ENCODE assay signal across 25 mouse cellular contexts in genomic region chr15:81118226-81118625, GRCm38 (mm10).
A peak's percentile ranks its signal among the peaks of the same experiment; 100 is the strongest.
DNase-seq lines count a peak whose midpoint lies in the region; ATAC-seq lines count a peak whose summit lies in the region.
"Had no signal": no experiment of that assay in that cellular context is flagged by ENCODE, and none has a peak within 500 bp of the region (broad histone marks: within the 10 kb centered on the region; RNA-seq: fewer than 3 reads in every experiment).

No protein-coding gene starts in this region.

- ATAC-seq in cerebellum, adult (ENCODE audit: insufficient number of reproducible peaks, low FRiP score, low TSS enrichment) = no peak
- ATAC-seq in embryonic facial prominence, embryonic 15.5 days (ENCODE audit: insufficient number of reproducible peaks, low FRiP score, low TSS enrichment, low read depth) = peak; percentile 34; the same call in 1 of the 2 replicates
- ATAC-seq: activated CD4-positive, CD25-positive, alpha-beta regulatory T cell, adult 4 months; forebrain, embryonic 15.5 days; hindbrain, postnatal 0 days; inflammation-experienced regulatory T-cells, adult 6 months; intestine, embryonic 16.5 days had no signal

- H3K9ac ChIP-seq in embryonic facial prominence, embryonic 15.5 days = no peak overlapping the region
- H3K9ac ChIP-seq: embryonic facial prominence, embryonic 12.5 days; forebrain, embryonic 12.5 days; forebrain, embryonic 15.5 days; heart, embryonic 13.5 days; hindbrain, embryonic 14.5 days had no signal

- 73% methylated on average over 4 of the region's 4 CpGs for whole genome bisulfite sequencing in embryonic facial prominence, embryonic 15.5 days
- WGBS in embryonic facial prominence, embryonic 10.5 days = 89% methylated on average over 4 of the region's 4 CpGs

- H3K9me3 ChIP-seq in embryonic facial prominence, embryonic 15.5 days (replicated peaks) = no peaks in the 10 kb centered on the region
- no peaks in the 10 kb centered on the region for H3K9me3 ChIP-seq in embryonic facial prominence, embryonic 10.5 days
- H3K9me3 ChIP-seq: embryonic facial prominence, embryonic 12.5 days; forebrain, embryonic 12.5 days; forebrain, embryonic 15.5 days; heart, embryonic 10.5 days; heart, embryonic 13.5 days had no signal

- peaks cover 3% of the 10 kb centered on the region; the same call in 1 of the 2 replicates for H3K4me1 ChIP-seq in embryonic facial prominence, embryonic 15.5 days
- peaks cover 16% of the 10 kb centered on the region for H3K4me1 ChIP-seq in embryonic facial prominence, embryonic 10.5 days

- no peak overlapping the region for H3K4me3 ChIP-seq in embryonic facial prominence, embryonic 15.5 days (replicated peaks)
- H3K4me3 ChIP-seq in embryonic facial prominence, embryonic 10.5 days = no peak overlapping the region
- H3K4me3 ChIP-seq: embryonic facial prominence, embryonic 12.5 days; erythroblast, embryonic 14.5 days; forebrain, embryonic 12.5 days; forebrain, embryonic 15.5 days; heart, adult 2 months; heart, embryonic 10.5 days; heart, embryonic 13.5 days had no signal

- H3K36me3 ChIP-seq in embryonic facial prominence, embryonic 15.5 days = peaks cover 4% of the 10 kb centered on the region; the same call in 1 of the 2 replicates
- H3K36me3 ChIP-seq in embryonic facial prominence, embryonic 10.5 days (replicated peaks) = peaks cover 14% of the 10 kb centered on the region; the same call in 1 of the 2 replicates
- H3K36me3 ChIP-seq: embryonic facial prominence, embryonic 12.5 days; forebrain, embryonic 12.5 days; forebrain, embryonic 15.5 days had no signal

- peak; percentile 10 for DNase-seq in cerebellum, adult 9-11 months
- no peak for DNase-seq in embryonic facial prominence, embryonic 10.5 days (ENCODE audit: low spot score)
- DNase-seq in cerebellum, postnatal 25 days = peak; percentile 34 to 58
- DNase-seq in heart, adult 18-20 months = no peak
- DNase-seq: adrenal gland, postnatal 10 days; adrenal gland, postnatal 36 days; gastrocnemius, postnatal 25 days; heart, adult 2 months; heart, postnatal 14 days; heart, postnatal 4 days; kidney, adult 18-20 months; kidney, adult 9 months had no signal

- no peaks in the 10 kb centered on the region for H3K27me3 ChIP-seq in embryonic facial prominence, embryonic 15.5 days
- H3K27me3 ChIP-seq in embryonic facial prominence, embryonic 10.5 days (replicated peaks; ENCODE audit: low read depth, poor library complexity, severe bottlenecking) = no peaks in the 10 kb centered on the region
- H3K27me3 ChIP-seq: embryonic facial prominence, embryonic 12.5 days; forebrain, embryonic 12.5 days; forebrain, embryonic 15.5 days; heart, embryonic 13.5 days had no signal

- H3K27ac ChIP-seq in embryonic facial prominence, embryonic 15.5 days (replicated peaks) = no peak overlapping the region
- no peak overlapping the region for H3K27ac ChIP-seq in embryonic facial prominence, embryonic 10.5 days (replicated peaks)
- H3K27ac ChIP-seq: embryonic facial prominence, embryonic 12.5 days; forebrain, embryonic 12.5 days; forebrain, embryonic 15.5 days; heart, adult 2 months; heart, embryonic 10.5 days; heart, embryonic 13.5 days; hindbrain, embryonic 14.5 days; hindbrain, postnatal 0 days had no signal

- H3K4me2 ChIP-seq in embryonic facial prominence, embryonic 15.5 days (replicated peaks) = no peak overlapping the region
- H3K4me2 ChIP-seq: embryonic facial prominence, embryonic 12.5 days; forebrain, embryonic 12.5 days; forebrain, embryonic 15.5 days; heart, embryonic 13.5 days; hindbrain, embryonic 14.5 days had no signal

Comparison
In these comparisons a context has a peak if more than half of its experiments do, and no peak if none do; other contexts are left out.
1. DNase-seq: peak in cerebellum, adult 9-11 months (single experiment) and cerebellum, postnatal 25 days (2 of 2); none in embryonic facial prominence, embryonic 10.5 days (single experiment) and heart, adult 18-20 months (0 of 2).